Mouse (Mus musculus) adrenal gland, postnatal 10 days (tissue): ENCODE results near the gene Rapgef3. TPM values are rescaled to one million over a fixed set of nuclear protein-coding genes. Genes with fewer than 3 reads are reported as not detected.
A peak's percentile ranks its signal among the peaks of the same experiment; 100 is the strongest.

ENCODE experiments used
- DNase-seq: peaks from one replicate; pipeline ENCODE4 v3.0.0; 2021; ENCODE audit warnings: mixed read lengths
- long read RNA-seq, 2 experiments: library from polyadenylated mRNA; stranded (forward); transcript quantifications; one replicate each; pipeline ENCODE4 v2.0.0; 2021
- total RNA-seq, 2 experiments: library from RNA; stranded (reverse); gene quantifications; 2 replicates each; pipeline ENCODE4 v1.2.3; 2021

Rapgef3 gene
- total RNA-seq: 10 to 100 TPM; 22.1 to 24.2 TPM
- long read RNA-seq, experiment 1, full-length matches to known transcripts: 6 of 23 reads
- long read RNA-seq, experiment 1, partial matches to known transcripts: 7 of 23 reads
- long read RNA-seq, experiment 1, other reads (novel, unspliced or antisense): 10 of 23 reads
- long read RNA-seq, experiment 2, full-length matches to known transcripts: 10 of 23 reads
- long read RNA-seq, experiment 2, partial matches to known transcripts: 5 of 23 reads
- long read RNA-seq, experiment 2, other reads (novel, unspliced or antisense): 8 of 23 reads

DNA sequence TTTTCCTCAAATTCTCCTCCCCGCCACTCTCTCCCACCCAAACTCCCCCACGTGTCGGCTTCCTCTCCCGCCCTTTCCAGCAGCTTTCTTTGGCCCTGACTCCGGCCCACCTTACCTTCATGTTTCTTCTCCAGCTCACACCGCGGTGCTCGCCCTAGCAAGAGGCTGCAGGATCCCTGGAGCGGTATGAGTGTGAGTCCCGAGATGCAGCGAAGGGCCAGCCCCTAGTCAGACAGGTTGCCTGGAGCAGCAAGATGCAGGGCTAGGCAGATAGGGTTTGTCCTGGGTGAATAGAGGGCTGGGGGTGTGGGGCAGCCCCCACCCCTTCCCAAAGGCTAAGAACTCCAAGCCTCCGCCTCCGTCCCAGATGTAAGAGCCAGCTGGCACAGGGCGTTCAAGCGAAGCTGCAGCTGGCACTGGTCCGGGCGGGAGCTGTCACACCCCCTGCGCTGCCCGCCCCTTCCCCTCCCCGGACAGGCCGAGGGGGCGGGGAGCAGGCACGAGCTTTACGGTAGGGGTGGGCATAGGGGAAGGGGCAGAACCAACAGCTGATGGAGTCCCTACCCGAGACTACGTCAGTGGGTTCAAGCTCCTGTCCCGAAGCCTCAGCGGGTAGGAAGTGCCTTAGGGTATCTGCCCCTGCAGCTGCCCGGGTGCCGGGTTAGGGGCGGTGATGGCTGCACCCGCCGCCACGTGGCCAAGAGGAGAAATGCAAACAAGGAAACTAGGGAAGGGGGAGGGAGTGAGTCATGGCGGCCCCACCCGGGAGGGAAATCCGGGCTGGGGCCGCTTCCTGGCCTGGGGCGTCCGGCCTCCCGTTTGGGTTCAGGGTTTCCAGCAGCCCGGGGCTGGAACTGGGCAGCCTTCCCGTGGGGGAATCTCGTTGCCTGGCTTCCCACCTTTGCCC is at the start of gene Rapgef3:
Rapgef3 (minus strand) TSS at position 693 of the 907 bp plus-strand sequence.
- DNase-seq: peak; percentile 85

DNA sequence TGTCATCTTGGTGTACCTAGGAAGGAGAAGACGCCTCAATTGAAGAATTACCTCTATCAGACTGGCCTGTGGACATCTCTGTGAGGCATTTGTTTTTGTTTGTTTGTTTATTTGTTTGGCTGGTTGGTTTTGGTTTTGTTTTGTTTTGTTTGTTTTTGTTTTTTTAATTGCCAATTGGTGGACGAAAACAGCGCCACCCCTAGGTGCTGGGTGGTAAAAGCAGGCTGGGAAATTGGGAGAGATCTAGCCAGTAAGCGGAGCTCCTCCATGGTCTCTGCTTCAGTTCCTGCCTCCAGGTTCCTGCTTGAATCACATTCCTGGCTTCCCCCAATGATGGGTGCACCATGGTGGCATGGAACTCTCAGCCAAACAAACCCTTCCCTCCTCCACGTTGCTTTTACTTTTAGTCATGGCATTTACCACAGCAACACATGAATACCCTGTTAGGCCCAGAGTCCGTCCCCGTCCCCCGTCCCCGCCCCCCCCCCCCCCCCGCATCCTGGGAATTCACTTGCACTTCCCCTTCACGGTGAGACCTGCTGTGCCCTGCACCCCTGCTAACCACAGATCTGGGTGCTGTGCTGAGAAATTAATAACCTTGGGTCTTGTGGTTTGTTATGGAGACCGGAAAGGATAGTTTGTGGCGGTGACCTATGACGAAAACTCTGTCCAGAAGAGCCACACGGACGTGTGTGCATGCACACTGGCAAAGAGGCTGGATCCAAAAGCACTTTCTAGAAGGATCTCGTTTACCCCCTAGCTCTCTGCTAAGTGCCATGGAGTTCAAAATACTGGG is 48.6 kb upstream of the Rapgef3 start:
- no peak for DNase-seq

DNA sequence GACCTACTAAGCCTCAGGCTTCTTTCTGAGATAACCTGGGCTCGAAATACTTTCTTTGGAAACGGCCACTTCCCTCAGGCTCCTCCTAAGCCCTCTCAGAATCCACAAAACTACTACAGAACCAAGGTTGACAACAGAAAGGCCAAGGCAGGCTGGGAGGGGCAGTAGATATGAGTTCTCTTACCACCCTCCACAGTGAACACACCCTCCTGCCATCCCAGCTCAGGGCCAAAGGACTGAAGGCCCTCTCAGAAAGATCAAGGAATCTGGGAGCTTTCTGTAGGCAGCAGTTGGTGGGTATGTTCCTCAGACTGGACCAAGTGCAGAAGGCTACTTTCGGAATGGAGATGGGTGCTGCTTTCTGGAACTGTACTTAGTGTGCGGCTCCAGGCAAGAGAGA is 47.5 kb upstream of the Rapgef3 start:
- peak; percentile 59 for DNase-seq

DNA sequence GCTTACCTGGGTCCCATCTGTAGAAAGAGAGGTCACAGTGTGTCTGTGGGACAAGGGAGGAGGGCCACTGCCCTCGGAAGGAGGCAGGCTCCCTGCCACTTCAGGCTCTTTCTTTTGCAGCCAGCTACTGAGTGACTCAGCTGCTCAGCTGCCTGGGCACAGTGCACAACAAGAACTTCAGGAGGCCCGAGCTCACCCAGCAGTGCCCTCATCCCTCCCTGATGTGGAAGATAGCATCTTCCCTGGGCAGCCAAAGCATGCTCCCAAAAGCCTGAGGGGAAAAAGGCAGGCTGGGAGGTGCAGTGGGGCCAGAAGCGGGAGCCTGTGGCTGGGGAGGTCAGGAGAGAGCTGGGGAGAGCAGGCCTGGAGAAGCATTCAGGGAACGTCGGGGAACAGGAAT is 46.9 kb upstream of the Rapgef3 start:
- no peak for DNase-seq

DNA sequence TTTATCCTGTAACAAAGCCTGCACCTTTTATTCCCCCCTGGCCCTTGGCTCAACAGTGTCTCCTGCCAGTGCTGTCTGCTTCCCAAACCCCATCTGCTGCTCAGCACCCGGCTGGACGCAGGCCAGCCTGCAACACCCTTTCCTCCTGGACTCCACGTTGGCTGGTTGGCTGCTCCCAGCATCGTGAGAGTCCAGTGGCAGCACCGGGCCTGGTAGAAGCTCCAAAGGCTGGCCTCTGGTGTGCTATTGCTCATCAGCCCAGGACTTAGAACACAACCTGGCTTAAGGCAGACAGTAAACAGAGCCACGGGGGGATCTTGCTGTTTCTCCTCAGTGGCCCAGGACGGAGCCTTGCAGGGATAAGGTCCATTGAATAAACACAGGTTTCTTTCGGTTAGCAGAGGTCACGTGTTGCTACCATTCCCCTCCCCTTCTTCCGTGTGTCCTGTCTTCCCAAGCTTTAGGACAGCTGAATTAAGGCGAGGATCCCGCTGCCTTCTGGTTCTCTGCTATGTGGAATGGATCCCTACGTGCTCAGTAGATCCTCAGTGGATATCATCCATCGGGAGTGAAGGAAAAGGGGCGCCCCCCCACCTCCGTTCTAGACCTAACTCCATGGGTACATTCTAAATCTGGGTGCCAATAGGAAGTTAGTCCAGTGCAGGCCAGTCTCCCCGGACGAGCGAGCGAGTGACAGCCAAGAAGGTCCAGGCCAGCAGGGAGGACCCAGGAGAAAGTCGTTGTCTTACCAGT is 45.9 kb upstream of the Rapgef3 start:
- DNase-seq: peak; percentile 65

DNA sequence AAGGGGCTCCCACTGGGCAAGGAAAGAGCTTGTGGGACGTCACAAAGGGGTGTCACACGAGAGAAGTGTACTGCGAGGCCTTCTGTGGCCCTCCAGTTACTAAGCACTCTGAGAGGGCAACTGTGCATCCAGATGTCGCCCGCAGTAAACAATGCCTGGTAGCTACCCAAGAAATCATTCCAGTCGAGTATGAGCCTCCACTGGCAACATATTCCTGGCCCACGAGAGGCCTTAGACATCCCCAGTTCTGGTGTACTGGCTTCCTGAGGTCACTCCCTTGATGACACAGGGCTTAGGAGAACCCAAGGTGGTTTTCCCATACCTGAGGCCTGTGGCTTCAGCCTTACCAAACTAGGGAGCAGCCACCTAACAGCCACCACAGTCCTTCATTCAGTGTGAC is 45.1 kb upstream of the Rapgef3 start:
- no peak for DNase-seq

DNA sequence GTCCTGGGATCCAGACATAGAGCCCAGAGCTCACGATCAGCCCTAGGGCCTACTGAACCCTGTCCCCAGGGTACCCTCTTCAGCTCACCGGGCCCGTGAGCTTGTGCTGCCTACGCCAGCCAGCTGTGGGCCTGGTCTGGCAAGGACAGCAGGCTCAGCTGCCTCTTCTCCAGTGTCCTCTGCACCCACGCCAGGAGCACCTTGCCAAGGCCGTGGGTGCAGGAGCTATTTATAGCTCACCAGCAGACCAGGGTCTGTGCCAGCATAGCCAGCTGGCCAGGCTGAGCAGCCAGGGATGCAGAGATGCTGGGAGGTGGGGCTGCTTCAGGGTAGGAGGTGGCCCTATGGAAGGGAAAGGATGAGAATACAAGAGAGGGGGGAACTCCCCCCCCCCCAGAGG is 44.4 kb upstream of the Rapgef3 start:
- DNase-seq: peak; percentile 87

DNA sequence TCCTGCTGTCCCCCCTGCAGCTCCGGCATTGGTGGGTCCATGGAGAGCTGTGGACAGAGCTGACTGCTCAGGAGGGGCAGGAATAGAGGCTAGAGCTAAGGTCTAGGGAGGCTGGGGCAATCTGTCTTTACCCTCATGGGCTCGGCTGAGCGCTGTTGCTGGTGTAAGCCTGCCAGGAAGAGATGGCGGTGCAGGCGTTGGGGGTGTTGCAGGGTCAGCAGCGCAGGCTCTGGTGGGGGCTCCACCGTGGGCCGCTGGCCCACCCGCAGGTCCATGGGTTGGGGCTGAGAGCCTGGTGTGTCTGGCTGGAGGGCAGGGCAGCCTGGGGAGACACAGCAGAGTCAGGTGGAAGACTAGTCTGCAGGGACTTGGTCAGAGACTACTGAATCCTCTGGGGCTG is 43.5 kb upstream of the Rapgef3 start:
- no peak for DNase-seq

DNA sequence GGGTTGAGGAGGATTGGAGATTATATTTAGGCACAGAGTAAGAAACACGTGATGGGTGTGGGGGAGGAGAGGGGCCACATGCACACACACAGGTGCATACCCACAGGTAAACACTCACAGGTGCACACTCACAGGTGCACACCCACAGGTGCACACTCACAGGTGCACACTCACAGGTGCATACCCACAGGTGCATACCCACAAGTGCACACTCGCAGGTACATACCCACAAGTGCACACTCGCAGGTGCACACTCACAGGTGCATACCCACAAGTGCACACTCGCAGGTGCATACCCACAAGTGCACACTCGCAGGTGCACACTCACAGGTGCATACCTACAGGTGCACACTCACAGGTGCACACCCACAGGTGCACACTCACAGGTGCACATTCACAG is 42.6 kb upstream of the Rapgef3 start:
- DNase-seq: no peak

DNA sequence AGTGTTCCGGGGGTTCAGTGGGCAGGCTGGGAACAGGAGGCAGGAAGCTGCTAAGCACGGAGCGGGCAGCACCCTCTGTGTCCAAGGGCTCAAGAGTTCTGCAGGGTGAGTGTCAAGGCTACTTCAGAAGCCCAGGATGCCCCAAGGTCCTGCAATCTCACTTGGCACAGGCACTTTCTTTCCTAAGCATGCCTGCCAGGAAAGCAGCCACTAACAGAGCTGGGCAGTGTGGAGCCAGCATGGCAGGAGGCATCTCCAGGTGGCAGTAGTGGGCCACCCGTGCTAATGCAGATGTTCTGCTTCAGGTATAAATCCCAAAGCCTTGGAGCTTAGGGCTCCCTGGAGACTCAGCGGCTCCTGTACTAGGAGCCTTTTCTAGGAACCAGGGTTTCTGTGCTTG is 42.2 kb upstream of the Rapgef3 start:
- DNase-seq: peak; percentile 83

DNA sequence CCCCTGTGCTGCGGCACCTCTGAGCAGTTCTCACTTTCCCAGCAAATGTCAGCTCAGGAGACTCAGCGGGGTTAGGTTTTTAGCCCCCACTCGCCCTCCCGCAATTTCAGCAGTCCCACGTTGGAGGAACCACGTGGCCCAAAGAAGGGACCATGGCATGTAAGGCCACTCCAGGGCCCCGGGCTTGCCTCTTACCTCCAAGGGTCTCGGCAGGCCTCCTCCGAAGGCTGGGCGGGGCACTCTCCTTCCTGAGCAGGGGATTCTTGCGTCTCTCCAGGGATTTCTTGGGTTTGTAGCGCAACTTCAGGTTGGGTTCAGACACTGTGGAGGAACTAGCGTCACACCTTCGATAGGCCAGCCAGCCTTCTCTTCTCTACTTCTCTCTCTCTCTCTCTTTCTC is 41.4 kb upstream of the Rapgef3 start:
- DNase-seq: no peak

DNA sequence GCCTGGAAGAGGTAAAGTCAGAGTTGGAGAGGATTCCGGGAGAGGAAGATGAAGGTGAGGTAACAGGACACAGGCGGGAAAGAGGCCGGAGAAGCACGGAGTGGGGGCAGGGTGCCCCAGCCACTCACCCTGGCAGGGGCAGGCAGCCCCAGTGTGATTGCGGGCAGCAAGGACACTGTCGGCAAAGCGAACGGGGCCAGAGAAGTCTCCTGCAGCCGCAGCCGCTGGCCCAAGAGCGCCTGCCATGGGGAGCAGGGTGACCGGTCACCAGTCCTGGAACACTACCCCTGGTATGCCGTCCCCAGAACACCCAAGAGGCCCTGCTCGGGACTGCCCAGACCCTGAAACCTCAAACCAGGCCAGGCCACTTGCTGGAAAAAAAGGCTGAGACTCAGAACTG is 40.8 kb upstream of the Rapgef3 start:
- DNase-seq: no peak

DNA sequence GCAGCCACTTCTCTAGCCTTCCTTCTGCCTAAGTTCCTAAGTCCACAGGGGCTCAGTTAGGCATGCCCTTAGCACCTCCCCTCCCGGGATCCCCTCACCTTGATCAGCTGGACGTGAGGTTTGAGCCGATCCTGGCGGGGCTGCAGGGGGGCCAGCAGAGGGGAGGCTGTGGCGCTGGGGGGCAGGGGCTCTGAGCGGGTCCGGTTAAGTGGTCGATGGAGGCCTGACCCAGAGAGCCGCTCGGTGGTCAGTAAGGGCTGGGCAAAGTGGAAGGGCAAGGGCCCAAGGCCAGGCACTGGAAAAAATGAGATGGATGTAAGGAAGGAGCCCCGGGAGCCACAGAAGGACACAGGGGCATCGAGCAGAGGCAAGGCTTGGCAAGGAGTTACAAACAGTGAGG is 40.1 kb upstream of the Rapgef3 start:
- no peak for DNase-seq

DNA sequence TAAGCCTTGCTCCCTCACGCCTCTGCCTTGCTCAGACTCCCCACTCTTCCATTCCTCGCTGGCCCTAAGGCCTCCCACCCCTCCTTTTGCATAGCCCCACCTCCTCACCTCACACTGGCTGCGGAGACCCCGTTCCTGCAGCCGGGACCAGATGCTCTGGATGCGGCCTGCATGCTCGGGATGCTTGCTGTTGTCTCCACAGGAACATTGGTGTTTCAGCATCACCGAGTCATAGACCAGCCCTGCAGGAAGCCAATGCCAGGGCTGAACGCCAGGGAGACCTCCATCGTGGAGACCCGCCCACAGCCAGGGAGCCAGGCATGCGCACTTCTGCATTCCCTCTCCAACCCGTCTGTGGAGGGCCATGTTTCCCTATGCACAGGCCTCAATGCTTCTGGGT is 34.8 kb upstream of the Rapgef3 start:
- DNase-seq: no peak

DNA sequence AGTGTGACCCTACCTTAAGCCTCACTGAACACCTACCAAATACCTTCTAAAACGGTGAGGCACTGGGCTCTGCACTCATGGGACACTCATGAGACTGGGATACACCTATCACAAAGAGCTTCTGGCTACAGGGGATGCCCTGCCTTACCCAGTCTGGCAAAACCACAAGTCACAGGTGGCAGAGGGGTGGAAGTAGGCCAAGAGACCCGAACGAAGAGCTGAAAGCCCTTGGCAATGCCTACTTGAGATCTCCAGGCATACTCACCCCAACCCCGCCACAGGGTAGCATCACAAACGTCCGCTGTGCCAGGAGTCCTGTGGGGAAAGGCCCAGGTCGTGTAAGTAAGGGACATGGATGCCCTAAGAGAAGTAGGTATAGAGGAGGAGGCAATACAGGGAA is 34.0 kb upstream of the Rapgef3 start:
- DNase-seq: no peak

DNA sequence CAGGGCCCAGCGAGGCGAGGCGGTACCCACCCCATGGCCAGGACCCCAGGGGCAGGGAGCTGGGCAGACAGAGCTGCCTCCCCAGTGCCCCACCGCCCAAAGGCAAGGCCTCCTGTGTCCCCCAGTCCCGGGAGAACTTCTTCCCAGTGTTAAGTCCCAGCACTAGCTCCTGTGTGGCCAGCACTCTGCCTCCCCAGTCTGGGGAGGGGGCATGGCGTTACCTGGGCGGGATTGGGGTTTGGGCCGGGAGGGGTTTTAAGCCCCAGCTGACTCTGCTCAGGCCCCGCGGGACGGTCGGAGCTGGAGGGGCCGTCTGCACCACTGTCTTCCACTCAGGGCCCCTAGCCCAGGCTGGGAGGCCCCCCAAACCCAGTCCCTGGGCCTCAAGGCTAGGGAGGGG is 33.1 kb upstream of the Rapgef3 start:
- DNase-seq: no peak

DNA sequence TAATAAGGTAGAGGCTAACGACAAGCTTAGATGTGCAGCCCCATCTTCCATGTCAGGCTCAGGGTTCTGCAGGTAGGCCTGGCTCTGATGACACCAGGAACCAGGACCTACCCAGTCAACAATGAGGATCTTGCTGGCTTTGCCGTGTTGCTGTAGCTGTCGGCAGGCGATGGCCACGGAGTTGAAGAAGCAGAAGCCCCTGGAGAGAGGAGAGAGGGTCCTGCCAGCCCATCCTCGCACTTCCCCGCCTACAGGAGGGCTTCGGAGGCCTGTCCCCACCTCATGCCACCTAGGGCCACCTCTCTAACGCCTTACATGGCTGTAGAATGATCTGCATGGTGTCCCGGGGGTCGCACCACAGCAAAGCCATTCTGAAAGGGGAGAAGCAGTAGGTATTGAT is 31.7 kb upstream of the Rapgef3 start:
- DNase-seq: no peak

DNA sequence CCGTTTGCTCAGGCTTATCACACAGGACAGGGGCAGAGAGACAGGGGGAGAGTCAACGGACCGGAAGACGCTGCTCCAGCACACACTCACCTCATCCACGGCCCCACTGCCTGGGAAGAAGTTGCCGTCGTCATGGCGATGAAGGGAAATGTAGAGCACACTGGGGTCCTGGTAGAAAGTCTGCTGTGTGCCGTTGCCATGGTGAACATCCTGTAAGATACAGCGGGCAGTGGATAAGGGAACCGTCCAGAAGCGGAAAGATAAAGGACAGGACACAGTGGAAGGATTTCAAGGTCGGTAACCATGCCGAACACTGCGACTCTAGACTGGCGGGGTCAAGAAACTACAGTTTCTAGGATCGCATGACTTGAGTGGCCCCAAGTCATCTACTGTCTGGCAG is 30.4 kb upstream of the Rapgef3 start:
- DNase-seq: no peak

DNA sequence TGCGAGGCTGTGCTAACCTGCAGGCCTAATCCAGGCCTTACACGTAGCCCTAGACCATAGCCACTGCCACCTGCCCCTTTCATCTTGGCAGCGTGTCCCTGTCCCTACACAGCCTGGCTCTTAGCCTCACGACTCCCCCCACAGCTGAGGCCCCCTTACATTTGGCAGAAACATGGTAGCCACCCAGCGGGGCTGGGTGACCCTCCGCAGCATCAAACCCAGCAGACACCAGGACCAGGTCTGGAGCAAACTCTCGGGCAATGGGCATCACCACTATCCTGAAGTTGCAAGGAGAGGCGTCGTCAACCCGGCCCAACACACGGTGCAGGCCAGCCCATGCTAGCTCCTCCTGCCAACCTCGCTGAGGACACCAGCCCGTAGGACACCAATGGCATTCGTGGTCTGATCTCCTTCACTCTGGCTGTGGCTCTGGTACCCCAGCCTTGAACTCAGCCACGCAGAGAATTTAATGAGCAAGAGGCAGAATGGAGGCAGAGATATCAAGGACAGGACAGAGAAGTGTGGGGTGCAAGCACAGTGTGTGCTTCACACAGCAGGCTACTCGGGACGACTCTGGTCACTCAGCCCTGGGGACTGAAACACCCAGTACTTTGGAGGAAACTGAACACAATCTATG is 29.0 kb upstream of the Rapgef3 start:
- DNase-seq: no peak

DNA sequence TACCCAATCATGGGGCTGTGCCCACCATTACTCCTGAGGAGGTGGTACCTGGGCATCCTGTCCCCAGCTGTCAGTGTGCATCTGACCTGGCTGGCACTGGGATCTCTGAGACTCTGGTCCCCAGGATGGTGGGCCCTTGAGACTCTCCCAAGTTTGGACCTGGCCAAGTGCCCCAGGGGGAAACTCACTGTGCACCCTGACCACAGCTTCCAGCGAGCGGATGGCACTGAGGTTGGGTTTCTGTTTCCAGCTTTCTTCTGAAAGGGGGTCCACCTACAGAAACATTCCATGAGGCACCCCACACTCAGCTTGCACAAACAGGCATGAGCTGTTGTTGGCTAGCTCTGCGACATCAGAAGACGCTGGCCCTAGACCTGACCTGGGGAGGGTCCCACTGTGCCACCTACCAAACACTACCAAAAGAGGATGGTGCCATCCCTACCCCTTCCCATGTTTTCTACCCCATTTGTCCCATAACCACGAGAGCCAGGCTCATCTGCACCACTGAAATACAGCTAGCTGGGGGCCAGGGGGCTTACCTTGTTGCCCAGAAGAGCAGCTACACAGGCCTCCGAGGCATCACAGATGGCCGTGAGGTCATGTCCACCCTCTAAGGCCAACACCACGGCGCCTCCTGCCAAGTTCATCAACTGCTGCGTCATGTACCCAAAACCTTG is 27.9 kb upstream of the Rapgef3 start:
- no peak for DNase-seq

DNA sequence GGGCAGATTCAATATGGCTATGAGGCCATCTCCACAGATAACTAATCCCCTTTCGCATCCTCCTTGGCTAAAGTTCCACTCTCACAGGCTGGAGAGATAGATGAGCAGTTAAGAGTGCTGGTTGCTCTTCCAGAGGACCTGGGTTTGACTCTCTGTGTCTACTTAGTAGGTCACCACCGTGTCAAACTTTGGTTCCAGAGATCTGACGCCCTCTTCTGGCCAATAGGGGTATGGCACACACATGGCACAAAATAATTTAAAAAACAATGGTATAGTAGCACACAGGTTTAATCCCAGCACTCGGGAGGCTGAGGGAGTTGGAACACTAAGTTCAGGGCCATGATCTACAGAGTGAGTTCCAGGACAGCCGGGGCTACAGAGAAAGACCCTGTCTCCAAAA is 26.5 kb upstream of the Rapgef3 start:
- DNase-seq: no peak
